Mouse (Mus musculus) liver, embryonic 14.5 days (tissue): ENCODE measurements around the gene Snx19.

ENCODE experiments used
- CTCF ChIP-seq: IDR thresholded peaks from 2 replicates; pipeline ENCODE4 v1.5.1; 2016; ENCODE audit warnings: antibody characterized with exemption, low read depth, control low read depth
- EP300 ChIP-seq: IDR thresholded peaks from 2 replicates; pipeline ENCODE4 v1.6.1; 2016; ENCODE audit warnings: antibody characterized with exemption, low read depth

GRCm38 (mm10) chr9:30441761-30442160 is 14.9 kb downstream of the Snx19 start:
- no peak for TF ChIP-seq CTCF
- no peak for TF ChIP-seq EP300
